Mouse (Mus musculus): ENCODE measurements around the gene Itgb7. TPM values are rescaled to one million over a fixed set of nuclear protein-coding genes. Genes with fewer than 3 reads are reported as not detected.

Gene Itgb7
- polyA plus RNA-seq, 1 experiment from 2014 or later, result 3.0 TPM

GRCm38 (mm10) chr15:102178279-102178678 is 53.5 kb downstream of the Itgb7 start:
- Histone ChIP-seq H3K4me2 (ENCODE audit: low read depth, low read length) (no peak overlapping the region), H3K4me1 (replicated peaks; ENCODE audit: control insufficient read depth, insufficient read depth, low read length) (no peaks in the 10 kb centered on the region), H3K27ac (ENCODE audit: low read length) (no peak overlapping the region), H3K27me3 (ENCODE audit: control insufficient read depth, insufficient read depth, low read depth, low read length) (no peaks in the 10 kb centered on the region), H3K4me3 (ENCODE audit: low read length) (no peak overlapping the region), H3K9me3 (ENCODE audit: control insufficient read depth, low read length) (no peaks in the 10 kb centered on the region), H3K9ac (ENCODE audit: low read length) (no peak overlapping the region), H3K36me3 (ENCODE audit: control insufficient read depth, insufficient read depth, low read length) (peaks cover 5% of the 10 kb centered on the region)
- WGBS, result 17% methylated on average over 6 of the region's 6 CpGs
- ATAC-seq (ENCODE audit: low read depth), result peak; percentile 44; the same call in 1 of the 2 replicates

GRCm38 (mm10) chr15:102177417-102177816 is 54.3 kb downstream of the Itgb7 start:
- 85% methylated on average over 8 of the region's 8 CpGs for WGBS
- H3K4me2 ChIP-seq (ENCODE audit: low read depth, low read length), result no peak overlapping the region
- no peak overlapping the region for H3K4me3 ChIP-seq (ENCODE audit: low read length)
- H3K9ac ChIP-seq (ENCODE audit: low read length), result no peak overlapping the region
- ATAC-seq (ENCODE audit: low read depth), result no peak
- H3K4me1 ChIP-seq (replicated peaks; ENCODE audit: control insufficient read depth, insufficient read depth, low read length), result no peaks in the 10 kb centered on the region
- no peaks in the 10 kb centered on the region for H3K27me3 ChIP-seq (ENCODE audit: control insufficient read depth, insufficient read depth, low read depth, low read length)
- no peak overlapping the region for H3K27ac ChIP-seq (ENCODE audit: low read length)
- no peaks in the 10 kb centered on the region for H3K9me3 ChIP-seq (ENCODE audit: control insufficient read depth, low read length)
- peaks cover 5% of the 10 kb centered on the region for H3K36me3 ChIP-seq (ENCODE audit: control insufficient read depth, insufficient read depth, low read length)

GRCm38 (mm10) chr15:102176571-102177316 is 55.0 kb downstream of the Itgb7 start:
- no peak for ATAC-seq (ENCODE audit: low read depth)
- peaks cover 5% of the 10 kb centered on the region for H3K36me3 ChIP-seq (ENCODE audit: control insufficient read depth, insufficient read depth, low read length)
- no peak overlapping the region for H3K4me2 ChIP-seq (ENCODE audit: low read depth, low read length)
- no peak overlapping the region for H3K4me3 ChIP-seq (ENCODE audit: low read length)
- no peaks in the 10 kb centered on the region for H3K27me3 ChIP-seq (ENCODE audit: control insufficient read depth, insufficient read depth, low read depth, low read length)
- H3K9me3 ChIP-seq (ENCODE audit: control insufficient read depth, low read length), result no peaks in the 10 kb centered on the region
- H3K27ac ChIP-seq (ENCODE audit: low read length), result no peak overlapping the region
- WGBS, result 80% methylated on average over 7 of the region's 7 CpGs
- H3K4me1 ChIP-seq (replicated peaks; ENCODE audit: control insufficient read depth, insufficient read depth, low read length), result no peaks in the 10 kb centered on the region
- H3K9ac ChIP-seq (ENCODE audit: low read length), result no peak overlapping the region

- H3K9me3 ChIP-seq (ENCODE audit: control insufficient read depth, low read length), result no peaks in the 10 kb centered on the region
These were observed 55.9 kb downstream of the Itgb7 start for GRCm38 (mm10) chr15:102175736-102176319.

GRCm38 (mm10) chr15:102173581-102173980 is 58.2 kb downstream of the Itgb7 start:
- no peak overlapping the region for H3K9ac ChIP-seq (ENCODE audit: low read length)
- H3K4me3 ChIP-seq (ENCODE audit: low read length), result no peak overlapping the region
- no peaks in the 10 kb centered on the region for H3K4me1 ChIP-seq (replicated peaks; ENCODE audit: control insufficient read depth, insufficient read depth, low read length)
- WGBS, result 80% methylated on average over 3 of the region's 3 CpGs
- H3K36me3 ChIP-seq (ENCODE audit: control insufficient read depth, insufficient read depth, low read length), result peaks cover 2% of the 10 kb centered on the region; the same call in 1 of the 2 replicates
- no peak overlapping the region for H3K4me2 ChIP-seq (ENCODE audit: low read depth, low read length)
- H3K27me3 ChIP-seq (ENCODE audit: control insufficient read depth, insufficient read depth, low read depth, low read length), result no peaks in the 10 kb centered on the region
- ATAC-seq (ENCODE audit: low read depth), result no peak
- H3K27ac ChIP-seq (ENCODE audit: low read length), result no peak overlapping the region
- H3K9me3 ChIP-seq (ENCODE audit: control insufficient read depth, low read length), result no peaks in the 10 kb centered on the region

More at GRCm38 (mm10) chr15:102175736-102176319, 55.9 kb downstream of the Itgb7 start:
- peak; percentile 72; the same call in 1 of the 2 replicates for ATAC-seq (ENCODE audit: low read depth)
- H3K4me1 ChIP-seq (replicated peaks; ENCODE audit: control insufficient read depth, insufficient read depth, low read length), result no peaks in the 10 kb centered on the region
- H3K4me3 ChIP-seq (ENCODE audit: low read length), result no peak overlapping the region
- H3K4me2 ChIP-seq (ENCODE audit: low read depth, low read length), result no peak overlapping the region
- H3K27ac ChIP-seq (ENCODE audit: low read length), result no peak overlapping the region
- no peaks in the 10 kb centered on the region for H3K27me3 ChIP-seq (ENCODE audit: control insufficient read depth, insufficient read depth, low read depth, low read length)
- peaks cover 5% of the 10 kb centered on the region for H3K36me3 ChIP-seq (ENCODE audit: control insufficient read depth, insufficient read depth, low read length)
- 73% methylated on average over 16 of the region's 16 CpGs for WGBS
- H3K9ac ChIP-seq (ENCODE audit: low read length), result no peak overlapping the region

GRCm38 (mm10) chr15:102169064-102169463 is 62.7 kb downstream of the Itgb7 start:
- ATAC-seq (ENCODE audit: low read depth), result no peak
- Histone ChIP-seq H3K36me3 (ENCODE audit: control insufficient read depth, insufficient read depth, low read length) (no peaks in the 10 kb centered on the region), H3K4me2 (ENCODE audit: low read depth, low read length) (no peak overlapping the region), H3K27me3 (ENCODE audit: control insufficient read depth, insufficient read depth, low read depth, low read length) (no peaks in the 10 kb centered on the region), H3K4me3 (ENCODE audit: low read length) (no peak overlapping the region), H3K4me1 (replicated peaks; ENCODE audit: control insufficient read depth, insufficient read depth, low read length) (peaks cover 11% of the 10 kb centered on the region), H3K27ac (ENCODE audit: low read length) (no peak overlapping the region), H3K9me3 (ENCODE audit: control insufficient read depth, low read length) (no peaks in the 10 kb centered on the region), H3K9ac (ENCODE audit: low read length) (no peak overlapping the region)
- 39% methylated on average over 2 of the region's 2 CpGs for WGBS

GRCm38 (mm10) chr15:102167620-102168021 is 64.1 kb downstream of the Itgb7 start:
- peaks cover 11% of the 10 kb centered on the region for H3K4me1 ChIP-seq (replicated peaks; ENCODE audit: control insufficient read depth, insufficient read depth, low read length)
- H3K36me3 ChIP-seq (ENCODE audit: control insufficient read depth, insufficient read depth, low read length), result no peaks in the 10 kb centered on the region
- 14% methylated on average over 6 of the region's 6 CpGs for WGBS
- peak; percentile 87 for ATAC-seq (ENCODE audit: low read depth)
- no peak overlapping the region for H3K4me2 ChIP-seq (ENCODE audit: low read depth, low read length)
- no peaks in the 10 kb centered on the region for H3K9me3 ChIP-seq (ENCODE audit: control insufficient read depth, low read length)
- no peaks in the 10 kb centered on the region for H3K27me3 ChIP-seq (ENCODE audit: control insufficient read depth, insufficient read depth, low read depth, low read length)
- no peak overlapping the region for H3K9ac ChIP-seq (ENCODE audit: low read length)
- H3K4me3 ChIP-seq (ENCODE audit: low read length), result no peak overlapping the region
- H3K27ac ChIP-seq (ENCODE audit: low read length), result peak overlapping the region; percentile 28

Other genes starting within 250 kb of the Itgb7 start
- 402 and 445 TPM in 2 replicates for gene Krt8, start 227.5 kb downstream of the Itgb7 start, polyA plus RNA-seq (2015; fragmentation: Nextera tagmentation; extraction: Ambion mirVana)
- 263 and 293 TPM in 2 replicates for gene Krt18, start 203.8 kb downstream of the Itgb7 start, polyA plus RNA-seq (2015; fragmentation: Nextera tagmentation; extraction: Ambion mirVana)
- 122 and 123 TPM in 2 replicates for gene Eif4b, start 158.2 kb downstream of the Itgb7 start, polyA plus RNA-seq (2015; fragmentation: Nextera tagmentation; extraction: Ambion mirVana)
- gene Tns2, start 131.5 kb downstream of the Itgb7 start, polyA plus RNA-seq (2015; fragmentation: Nextera tagmentation; extraction: Ambion mirVana), result 68.5 and 72.8 TPM in 2 replicates
- 21.2 and 22.7 TPM in 2 replicates for gene Spryd3, start 95.7 kb downstream of the Itgb7 start, polyA plus RNA-seq (2015; fragmentation: Nextera tagmentation; extraction: Ambion mirVana)
- 25.8 and 34.5 TPM in 2 replicates for gene Igfbp6, start 87.6 kb downstream of the Itgb7 start, polyA plus RNA-seq (2015; fragmentation: Nextera tagmentation; extraction: Ambion mirVana)
- gene Soat2, start 81.4 kb downstream of the Itgb7 start, polyA plus RNA-seq (2015; fragmentation: Nextera tagmentation; extraction: Ambion mirVana), result 0.30 and 0.50 TPM in 2 replicates
- 64.0 and 67.0 TPM in 2 replicates for gene Zfp740, start 28.7 kb downstream of the Itgb7 start, polyA plus RNA-seq (2015; fragmentation: Nextera tagmentation; extraction: Ambion mirVana)
- 69.5 and 70.6 TPM in 2 replicates for gene Csad, start 27.2 kb downstream of the Itgb7 start, polyA plus RNA-seq (2015; fragmentation: Nextera tagmentation; extraction: Ambion mirVana)
- gene Rarg, start 25.6 kb upstream of the Itgb7 start, polyA plus RNA-seq (2015; fragmentation: Nextera tagmentation; extraction: Ambion mirVana), result 46.7 and 46.9 TPM in 2 replicates
- gene Gm9918, start 38.6 kb upstream of the Itgb7 start, polyA plus RNA-seq (2015; fragmentation: Nextera tagmentation; extraction: Ambion mirVana), result 0.34 and 0.57 TPM in 2 replicates
- gene Mfsd5, start 47.5 kb upstream of the Itgb7 start, polyA plus RNA-seq (2015; fragmentation: Nextera tagmentation; extraction: Ambion mirVana), result 58.3 and 61.1 TPM in 2 replicates
- 27.3 and 30.6 TPM in 2 replicates for gene Espl1, start 64.3 kb upstream of the Itgb7 start, polyA plus RNA-seq (2015; fragmentation: Nextera tagmentation; extraction: Ambion mirVana)
- gene Pfdn5, start 94.2 kb upstream of the Itgb7 start, polyA plus RNA-seq (2015; fragmentation: Nextera tagmentation; extraction: Ambion mirVana), result 390 and 403 TPM in 2 replicates
- gene Myg1, start 99.8 kb upstream of the Itgb7 start, polyA plus RNA-seq (2015; fragmentation: Nextera tagmentation; extraction: Ambion mirVana), result 98.3 and 101 TPM in 2 replicates
- 73.5 and 80.3 TPM in 2 replicates for gene Aaas, start 118.8 kb upstream of the Itgb7 start, polyA plus RNA-seq (2015; fragmentation: Nextera tagmentation; extraction: Ambion mirVana)
- gene Sp7, start 135.2 kb upstream of the Itgb7 start, polyA plus RNA-seq (2015; fragmentation: Nextera tagmentation; extraction: Ambion mirVana), result 0.25 and 1.6 TPM in 2 replicates
- gene Sp1, start 174.2 kb upstream of the Itgb7 start, polyA plus RNA-seq (2015; fragmentation: Nextera tagmentation; extraction: Ambion mirVana), result 10.8 and 11.2 TPM in 2 replicates
- 1.5 TPM in 2 replicates for gene Amhr2, start 213.4 kb upstream of the Itgb7 start, polyA plus RNA-seq (2015; fragmentation: Nextera tagmentation; extraction: Ambion mirVana)
- 89.8 and 91.7 TPM in 2 replicates for gene Prr13, start 227.1 kb upstream of the Itgb7 start, polyA plus RNA-seq (2015; fragmentation: Nextera tagmentation; extraction: Ambion mirVana)
- gene Pcbp2, start 238.6 kb upstream of the Itgb7 start, polyA plus RNA-seq (2015; fragmentation: Nextera tagmentation; extraction: Ambion mirVana), result 199 and 204 TPM in 2 replicates

Data from lung, embryonic 16.5 days (tissue).